Mouse (Mus musculus) adrenal gland (tissue): Measurements from ENCODE around the gene Slc17a7.

Experiments used
- intact Hi-C: fragments of 180-260 bp; cut with DNase I; formaldehyde crosslinking; loops from one replicate; pipeline ENCODE4 v1.15.1; 2025
- microRNA-seq, 2 experiments: library from miRNA; unstranded; fragments of <30 nt; microRNA quantifications; one replicate each; pipeline ENCODE4; 2019

The Slc17a7 gene

GRCm38 (mm10) chr7:45198435-45198834 is 34.7 kb downstream of the Slc17a7 start:
- intact Hi-C loops: no loop called here

GRCm38 (mm10) chr7:45198961-45199360 is 35.2 kb downstream of the Slc17a7 start:
- intact Hi-C loops: no loop called here

DNA sequence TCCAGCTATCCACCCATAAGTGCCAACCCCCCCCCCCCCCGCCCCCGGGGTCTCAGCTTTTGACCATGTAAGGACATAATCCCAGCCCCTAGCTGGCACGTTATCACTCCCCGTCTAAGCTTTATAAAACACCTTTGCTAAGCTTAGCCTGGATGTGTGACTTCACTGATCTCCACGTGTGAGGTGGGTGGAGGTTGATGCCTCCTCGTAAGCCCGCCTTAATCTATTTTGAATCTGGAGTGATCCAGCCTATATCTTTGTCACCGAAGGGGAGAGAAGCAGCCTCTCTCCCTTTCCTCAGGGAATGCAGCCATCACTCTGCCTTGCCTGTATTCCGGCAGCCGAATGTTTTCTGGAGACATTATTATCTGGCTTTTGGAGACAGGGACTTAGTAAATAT is 38.9 kb downstream of the Slc17a7 start:
- intact Hi-C loops: loop anchor here (5.0 kb wide), 2 partner anchors 110 to 125 kb away; partner anchors contain the start of gene Rcn3

DNA sequence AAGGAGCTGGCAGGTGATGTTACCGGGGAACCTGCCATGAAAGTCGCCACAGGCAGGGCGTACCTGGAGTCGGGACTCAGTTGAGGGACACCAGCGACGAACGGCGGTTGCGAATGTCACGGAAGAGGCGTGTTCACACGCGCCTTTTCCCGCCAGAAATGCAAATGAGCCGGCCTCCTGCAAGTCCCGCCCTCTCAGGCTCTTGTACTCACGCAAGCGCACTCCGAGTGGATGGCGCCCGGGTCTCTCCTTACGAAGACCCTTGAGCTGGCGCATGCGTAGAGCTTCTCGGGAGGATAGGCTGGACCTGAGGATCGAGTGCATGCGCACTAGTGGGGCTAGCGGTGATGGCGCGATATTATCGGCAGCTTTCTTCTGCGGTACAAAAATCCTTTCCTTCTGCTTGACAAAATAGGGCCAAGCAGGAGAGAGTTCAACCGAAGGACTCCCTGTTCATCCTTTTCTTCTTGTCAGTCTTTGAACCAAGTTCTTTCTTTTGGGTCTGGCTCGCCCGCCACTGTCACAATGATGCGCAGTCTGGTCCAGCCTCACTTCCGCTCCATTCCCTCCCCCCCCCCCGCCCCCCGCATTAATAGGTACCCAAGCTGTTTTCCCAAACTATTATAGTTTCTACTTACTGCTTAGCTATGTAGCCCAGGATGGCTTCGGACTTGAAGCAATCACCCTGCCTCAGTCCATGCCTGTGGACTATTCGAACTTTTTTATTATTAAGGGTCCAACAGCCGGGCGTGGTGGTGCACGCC is 40.8 kb downstream of the Slc17a7 start, which contains the start of gene Ccdc155:
Gene Ccdc155 (minus strand): TSS at position 513 of the 764 bp plus-strand sequence.
- intact Hi-C loops: loop anchor here (5.0 kb wide), 2 partner anchors 112 to 127 kb away; partner anchors contain the start of gene Rcn3

GRCm38 (mm10) chr7:45208260-45208659 is 44.5 kb downstream of the Slc17a7 start:
- intact Hi-C loops: no loop called here

DNA sequence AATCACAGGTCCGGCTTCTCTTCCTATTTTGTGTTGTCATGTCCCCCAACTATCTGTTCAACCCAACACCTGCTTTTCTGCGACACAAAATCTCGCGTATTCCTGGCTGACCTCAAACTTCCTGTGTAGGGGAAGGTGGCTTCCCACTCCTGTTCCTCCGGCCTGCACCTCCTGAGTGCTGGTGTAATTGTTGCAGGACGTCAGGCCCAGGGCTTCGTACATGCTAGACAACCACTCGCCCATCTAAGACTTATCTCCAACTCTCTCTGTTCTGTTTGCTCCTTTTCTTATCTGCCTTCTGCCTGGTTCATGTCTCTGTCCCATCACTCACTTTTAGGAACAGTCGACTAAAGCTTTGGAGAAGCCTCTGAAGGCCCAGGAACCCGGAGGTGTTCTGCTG is 47.3 kb downstream of the Slc17a7 start:
- intact Hi-C loops: no loop called here

DNA sequence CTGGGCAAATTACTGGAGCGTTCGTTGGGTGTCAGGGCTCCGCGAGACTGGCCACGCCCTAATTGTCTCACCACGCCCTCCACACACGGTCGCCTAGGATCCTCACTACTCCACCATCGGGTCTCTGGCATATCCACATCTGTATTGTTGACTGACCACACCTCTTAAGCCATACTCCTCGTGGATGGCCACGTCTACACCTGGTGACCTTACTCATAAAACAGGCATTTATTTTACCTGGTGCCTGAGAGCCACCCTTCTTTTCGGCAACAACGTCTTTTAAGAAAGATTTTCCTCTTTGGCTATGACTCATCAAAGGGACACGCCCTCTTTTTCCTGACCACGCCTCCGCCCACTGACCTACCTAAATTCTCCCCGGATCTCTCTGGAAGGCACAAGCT is 48.1 kb downstream of the Slc17a7 start, which contains the start of gene Dkkl1:
Gene Dkkl1 (minus strand): TSS at position 297 of the 401 bp plus-strand sequence.
- intact Hi-C loops: no loop called here

GRCm38 (mm10) chr7:45212356-45212755 is 48.6 kb downstream of the Slc17a7 start:
- intact Hi-C loops: no loop called here

DNA sequence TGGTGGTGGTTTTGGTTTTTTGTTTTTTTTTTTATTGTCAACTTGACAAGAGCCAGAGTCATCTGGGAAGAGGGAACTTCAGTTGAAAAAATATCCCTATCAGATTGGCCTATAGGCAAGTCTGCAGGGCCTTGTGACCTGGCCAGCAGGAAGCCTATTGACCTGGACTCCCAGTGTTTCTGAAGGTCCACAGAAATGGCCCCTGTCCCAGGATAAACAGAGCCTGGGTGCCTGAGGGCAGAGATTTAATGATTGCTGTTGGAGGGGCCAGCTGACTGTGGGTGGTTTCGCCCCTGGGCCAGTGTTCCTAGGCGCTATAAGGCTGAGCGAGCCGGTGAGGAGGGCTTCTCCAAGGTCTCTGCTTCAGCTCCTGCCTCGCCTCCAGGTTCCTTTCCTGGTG is 50.0 kb downstream of the Slc17a7 start:
- intact Hi-C loops: no loop called here

DNA sequence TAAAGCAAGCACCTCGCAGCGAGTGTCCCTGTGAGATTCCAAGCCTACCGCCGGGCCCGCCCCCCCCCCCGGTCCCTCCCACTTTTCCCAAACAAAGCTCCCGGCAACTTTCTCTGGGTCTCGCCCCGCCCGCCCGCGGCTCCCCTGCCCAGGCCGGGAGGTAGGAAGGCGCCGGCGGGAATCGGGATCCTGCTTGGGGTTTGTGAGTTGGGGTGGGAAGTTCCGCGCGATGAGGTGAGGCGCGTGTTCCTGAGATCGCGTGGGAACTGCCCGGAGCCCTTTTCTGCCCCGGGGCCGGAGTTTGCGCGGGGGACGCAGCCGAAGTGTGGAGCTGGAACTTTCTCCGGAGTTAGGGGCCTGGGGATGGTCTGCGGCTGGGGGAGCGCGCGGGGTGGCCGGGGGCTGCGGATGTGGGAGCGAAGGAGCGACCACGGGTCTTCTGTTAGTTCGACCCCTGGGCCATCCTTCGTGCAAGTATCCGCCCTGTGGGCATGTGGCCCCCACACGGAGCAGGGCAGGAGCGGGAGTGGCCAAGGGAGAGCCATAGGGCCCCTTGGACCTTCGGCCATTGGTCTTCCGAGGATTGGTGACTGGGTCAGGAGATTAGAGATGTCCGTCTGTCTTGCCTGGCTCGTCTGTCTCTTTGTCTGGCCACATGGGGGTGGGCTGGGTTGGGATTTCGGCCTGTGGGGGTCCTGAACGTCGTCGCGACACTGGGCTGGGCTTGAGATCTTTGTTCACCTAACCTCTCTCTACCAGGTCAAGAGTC is 52.1 kb downstream of the Slc17a7 start, which contains the start of gene Tead2:
Gene Tead2 (plus strand): TSS at position 81 of the 769 bp plus-strand sequence.
- intact Hi-C loops: no loop called here

- intact Hi-C loops: no loop called here
Measured at GRCm38 (mm10) chr7:45216442-45217183, 52.9 kb downstream of the Slc17a7 start.

GRCm38 (mm10) chr7:45221680-45222079 is 57.9 kb downstream of the Slc17a7 start:
- intact Hi-C loops: loop anchor here (10.0 kb wide), 1 partner anchor 133 kb away; no protein-coding TSS in a partner anchor

- intact Hi-C loops: loop anchor here (10.0 kb wide), 1 partner anchor 130 kb away; no protein-coding TSS in a partner anchor
Measured at GRCm38 (mm10) chr7:45224826-45225225, 61.1 kb downstream of the Slc17a7 start.

Small RNA genes lying within 50 kb of the gene (microRNA-seq; reads per million reads assigned to microRNA genes)
- gene Mir150: 159 to 415 reads per million in 2 experiments
- 30.7 to 37.6 reads per million in 2 experiments for gene Mir5121
- 0 reads per million in 2 experiments for gene Mir7055
